Mouse (Mus musculus) liver, embryonic 16.5 days (tissue): ENCODE data around the gene 1700123L14Rik. TPM values are rescaled to one million over a fixed set of nuclear protein-coding genes. Genes with fewer than 3 reads are reported as not detected.
"Not testable (repeated sequence)": the region's sequence is repeated elsewhere in the genome, so short reads cannot be mapped to it uniquely, and the experiment has no call there.

Experiments
- ATAC-seq: fragments of 200-750 bp; cut with Nextera tagmentation; 2 replicates; pipeline ENCODE4 v1.8.0; 2017; ENCODE audit warnings: low read depth, mild to moderate bottlenecking, moderate number of reproducible peaks, moderate library complexity
- H3K27ac ChIP-seq: fragments of 300-500 bp; sonication (generic); 2 replicates; pipeline ENCODE4 v1.5.1; 2014; ENCODE audit warnings: mild to moderate bottlenecking, low read length
- H3K27me3 ChIP-seq: fragments of 300-500 bp; sonication (generic); 2 replicates; pipeline ENCODE4 v1.6.1; 2014; ENCODE audit warnings: low read depth, low read length, mixed read lengths; ENCODE audit not compliant: control insufficient read depth, insufficient read depth
- H3K36me3 ChIP-seq: fragments of 300-500 bp; sonication (generic); 2 replicates; pipeline ENCODE4 v1.6.1; 2014; ENCODE audit warnings: mild to moderate bottlenecking; ENCODE audit not compliant: control insufficient read depth, insufficient read depth
- H3K4me1 ChIP-seq: fragments of 300-500 bp; sonication (generic); 2 replicates; pipeline ENCODE4 v1.6.1; 2014; ENCODE audit warnings: low read depth, low read length, mixed read lengths; ENCODE audit not compliant: control insufficient read depth
- H3K4me2 ChIP-seq: fragments of 300-500 bp; sonication (generic); 2 replicates; pipeline ENCODE4 v1.6.1; 2014; ENCODE audit warnings: low read depth, low read length, mixed read lengths
- H3K4me3 ChIP-seq: fragments of 300-500 bp; sonication (generic); 2 replicates; pipeline ENCODE4 v1.5.1; 2014; ENCODE audit warnings: low read depth, mild to moderate bottlenecking, low read length
- H3K9ac ChIP-seq: fragments of 300-500 bp; sonication (generic); 2 replicates; pipeline ENCODE4 v1.6.1; 2014; ENCODE audit warnings: low read depth, low read length
- H3K9me3 ChIP-seq: fragments of 300-500 bp; sonication (generic); replicated peaks from 2 replicates; pipeline ENCODE4 v1.6.1; 2016; ENCODE audit warnings: low read length; ENCODE audit not compliant: control insufficient read depth
- WGBS: fragments of 180-500 bp; shearing (Covaris S2); extraction: QIAGEN DNeasy Blood & Tissue Kit; methylation state at CpG from one replicate; pipeline ENCODE4 v1.1.7; 2014; ENCODE audit not compliant: insufficient replicate concordance; 5-methylcytosine and 5-hydroxymethylcytosine counted together
- polyA plus RNA-seq: library from polyadenylated mRNA; unstranded; fragments of >200 nt; fragmentation: Nextera tagmentation; extraction: Ambion mirVana; gene quantifications from 2 replicates; pipeline ENCODE4 v1.2.1, GENCODE M21; 2015

1700123L14Rik gene
- not detected in 2 replicates for polyA plus RNA-seq

DNA sequence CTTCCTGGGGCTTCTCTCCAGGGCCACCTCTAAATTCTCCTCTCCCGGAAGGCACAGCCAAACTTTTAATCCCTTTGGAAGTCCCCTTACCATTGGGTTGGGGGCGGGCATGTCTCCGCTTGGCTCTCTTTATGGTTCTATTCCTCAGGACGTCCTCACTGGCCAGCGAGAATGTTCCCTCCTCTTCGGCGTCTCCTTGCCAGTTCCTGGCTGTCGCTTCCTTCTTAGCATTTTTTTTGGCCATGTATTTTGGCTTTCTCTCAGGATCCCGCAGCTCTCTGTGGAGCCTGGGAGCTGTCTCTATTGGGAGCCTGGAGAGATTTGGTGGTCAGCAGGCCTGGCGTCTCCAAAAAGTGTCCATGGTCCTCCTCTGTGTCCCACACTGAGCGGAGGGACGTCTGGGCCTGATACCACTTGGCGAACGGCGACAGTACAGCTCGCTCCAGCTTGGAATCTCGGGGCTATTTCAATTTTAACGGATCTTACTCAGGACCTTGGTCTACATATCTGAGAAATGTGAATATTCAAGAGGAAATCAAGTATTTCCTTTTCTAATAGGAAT lies at the start of gene 1700123L14Rik:
1700123L14Rik (minus strand) TSS at position 426 of the 562 bp plus-strand sequence.
- WGBS, result 71% methylated on average over 18 of the region's 18 CpGs
- no peak within 1 kb of the TSS for H3K4me3 ChIP-seq
- ATAC-seq, result no peak
- H3K4me2 ChIP-seq, result no peak within 1 kb of the TSS
- H3K27ac ChIP-seq, result no peak within 1 kb of the TSS
- no peaks in the 10 kb centered on the region for H3K9me3 ChIP-seq
- no peaks in the 10 kb centered on the region for H3K27me3 ChIP-seq
- no peaks in the 10 kb centered on the region for H3K36me3 ChIP-seq
- no peaks in the 10 kb centered on the region for H3K4me1 ChIP-seq
- H3K9ac ChIP-seq, result no peak within 1 kb of the TSS

DNA sequence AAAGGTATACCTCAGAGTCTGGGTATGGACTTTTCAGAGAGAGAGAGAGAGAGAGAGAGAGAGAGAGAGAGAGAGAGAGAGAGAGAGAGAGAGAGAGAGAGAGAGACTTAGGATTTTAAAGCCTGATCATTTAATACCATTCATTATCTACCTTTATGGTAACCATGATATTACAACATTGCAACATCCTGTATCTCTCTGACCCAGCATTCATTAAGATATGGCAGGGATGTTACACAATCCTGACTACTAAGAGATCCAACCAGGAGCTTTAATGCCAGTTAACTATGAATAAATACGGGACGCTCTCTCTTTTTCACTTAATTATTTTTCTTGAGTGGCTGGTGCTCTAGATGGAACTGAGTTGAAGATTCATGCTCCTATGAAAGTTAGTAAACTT lies 39.4 kb upstream of the 1700123L14Rik start:
- Histone ChIP-seq H3K9ac (no peak overlapping the region), H3K36me3 (no peaks in the 10 kb centered on the region), H3K27ac (no peak overlapping the region), H3K9me3 (no peaks in the 10 kb centered on the region), H3K27me3 (no peaks in the 10 kb centered on the region), H3K4me1 (no peaks in the 10 kb centered on the region), H3K4me3 (no peak overlapping the region), H3K4me2 (no peak overlapping the region)
- 81% methylated on average over 2 of the region's 2 CpGs for WGBS
- no peak for ATAC-seq

DNA sequence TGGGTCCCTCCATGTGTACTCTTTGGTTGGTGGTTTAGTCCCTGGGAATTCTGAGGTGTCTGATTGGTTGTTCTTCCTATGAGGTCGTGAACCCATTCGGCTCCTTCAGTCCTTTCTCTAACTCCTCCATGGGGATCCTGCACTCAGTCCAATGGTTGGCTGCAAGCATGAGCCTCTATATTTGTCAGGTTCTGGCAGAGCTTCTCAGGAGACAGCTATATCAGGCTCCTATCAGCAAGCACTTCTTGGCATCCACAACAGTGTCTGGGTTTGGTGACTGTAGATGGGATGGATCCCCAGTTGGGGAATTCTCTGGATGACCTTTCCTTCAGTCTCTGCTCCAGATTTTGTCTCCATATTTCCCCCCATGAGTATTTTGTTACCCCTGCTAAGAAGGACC lies 32.9 kb upstream of the 1700123L14Rik start:
- not testable (repeated sequence) for H3K27ac ChIP-seq, H3K36me3 ChIP-seq, H3K9ac ChIP-seq, H3K9me3 ChIP-seq, H3K4me2 ChIP-seq, H3K4me3 ChIP-seq, ATAC-seq, H3K4me1 ChIP-seq, H3K27me3 ChIP-seq
- WGBS, result 60% methylated on average over 2 of the region's 2 CpGs

DNA sequence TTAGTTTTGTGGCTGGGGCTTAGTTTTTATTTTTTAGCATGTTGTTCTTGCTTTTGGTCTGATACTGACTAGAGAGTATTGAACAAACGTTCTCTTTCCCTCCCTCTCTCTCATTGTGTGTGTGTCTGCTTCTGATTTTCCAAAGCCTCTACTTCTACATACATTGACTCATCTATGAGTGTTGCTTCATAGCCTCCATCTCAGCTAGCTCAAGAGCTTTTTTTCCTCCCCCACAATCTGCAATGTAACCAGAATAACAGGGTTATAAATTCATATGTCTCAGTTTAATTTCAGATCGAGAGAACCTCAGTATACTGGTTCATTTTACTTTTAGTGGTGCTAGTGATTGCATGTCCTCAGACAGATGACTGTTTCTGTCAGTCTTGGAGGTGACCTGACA lies 20.5 kb upstream of the 1700123L14Rik start:
- no peaks in the 10 kb centered on the region for H3K9me3 ChIP-seq
- 41% methylated on average over 2 of the region's 2 CpGs for WGBS
- no peaks in the 10 kb centered on the region for H3K36me3 ChIP-seq
- no peaks in the 10 kb centered on the region for H3K4me1 ChIP-seq
- no peak for ATAC-seq
- no peaks in the 10 kb centered on the region for H3K27me3 ChIP-seq
- H3K4me2 ChIP-seq, result no peak overlapping the region
- no peak overlapping the region for H3K9ac ChIP-seq
- no peak overlapping the region for H3K4me3 ChIP-seq
- H3K27ac ChIP-seq, result no peak overlapping the region

DNA sequence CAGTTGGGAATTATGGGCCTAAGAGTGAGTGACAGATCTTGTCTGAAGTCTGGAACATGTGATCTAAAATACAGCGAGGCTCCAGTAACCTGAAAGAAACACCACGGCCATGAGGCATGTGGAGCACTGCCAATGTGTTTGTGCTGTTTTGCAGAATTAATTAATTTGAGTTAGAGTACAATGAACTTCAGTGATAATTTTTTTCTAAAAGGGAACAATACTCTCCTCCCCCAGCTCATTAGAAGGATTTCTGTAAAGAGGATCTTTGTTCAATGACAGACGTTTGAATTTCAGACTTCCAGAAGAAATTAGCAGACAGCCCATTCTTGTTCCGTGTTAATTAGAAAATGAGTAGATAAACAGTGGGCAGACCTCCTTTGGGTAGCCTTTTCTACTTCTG lies 17.3 kb upstream of the 1700123L14Rik start:
- no peak overlapping the region for H3K27ac ChIP-seq

DNA sequence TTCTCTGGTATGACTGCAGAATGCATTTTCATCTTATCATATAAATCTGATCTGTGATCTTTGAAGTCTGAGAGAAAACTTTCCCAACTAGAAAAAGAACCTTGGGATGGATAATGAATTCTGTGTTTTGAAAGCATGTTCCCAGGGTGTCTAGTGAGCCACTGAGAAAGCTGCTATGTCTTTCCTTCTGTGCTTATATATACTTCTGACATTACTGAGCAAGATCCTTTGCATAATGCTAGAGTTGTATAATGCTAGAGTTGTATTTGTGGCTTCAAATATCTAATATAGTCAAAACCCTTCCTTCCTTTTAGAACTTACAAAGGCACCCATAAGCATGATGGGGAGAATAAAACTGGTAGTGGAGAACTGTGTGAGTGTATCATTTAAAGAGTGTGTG lies 12.5 kb upstream of the 1700123L14Rik start:
- ATAC-seq, result no peak
- no peaks in the 10 kb centered on the region for H3K27me3 ChIP-seq
- no peak overlapping the region for H3K4me3 ChIP-seq
- H3K4me2 ChIP-seq, result no peak overlapping the region
- H3K4me1 ChIP-seq, result no peaks in the 10 kb centered on the region
- H3K9ac ChIP-seq, result no peak overlapping the region
- no peak overlapping the region for H3K27ac ChIP-seq
- H3K9me3 ChIP-seq, result no peaks in the 10 kb centered on the region
- no peaks in the 10 kb centered on the region for H3K36me3 ChIP-seq

More for the DNA sequence above, 17.3 kb upstream of the 1700123L14Rik start:
- no peak overlapping the region for H3K4me2 ChIP-seq
- no peaks in the 10 kb centered on the region for H3K9me3 ChIP-seq
- no peaks in the 10 kb centered on the region for H3K4me1 ChIP-seq
- ATAC-seq, result no peak
- no peak overlapping the region for H3K9ac ChIP-seq
- no peaks in the 10 kb centered on the region for H3K27me3 ChIP-seq
- H3K36me3 ChIP-seq, result no peaks in the 10 kb centered on the region
- H3K4me3 ChIP-seq, result no peak overlapping the region
- WGBS, result 52% methylated on average over 4 of the region's 4 CpGs

DNA sequence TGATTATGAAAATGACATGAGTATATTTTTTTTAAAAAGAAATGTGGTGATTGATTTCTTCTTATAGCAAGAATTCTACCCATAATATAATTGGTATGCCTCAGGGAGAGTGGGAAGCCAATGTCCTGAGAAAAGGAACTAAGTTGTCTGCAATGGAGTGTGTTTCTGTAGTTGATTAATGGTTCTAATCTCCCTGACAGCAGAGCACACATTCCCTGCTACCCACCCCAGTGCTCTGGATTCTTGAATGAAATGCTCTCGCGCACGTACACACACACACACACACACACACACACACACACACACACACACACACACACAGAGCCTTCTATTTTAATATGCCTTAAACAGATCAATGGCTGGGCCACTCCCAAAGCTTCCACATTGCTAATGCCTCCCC lies 7.6 kb upstream of the 1700123L14Rik start:
- H3K4me1 ChIP-seq, result no peaks in the 10 kb centered on the region
- 67% methylated on average over 3 of the region's 3 CpGs for WGBS
- no peak overlapping the region for H3K4me3 ChIP-seq
- ATAC-seq, result no peak
- no peaks in the 10 kb centered on the region for H3K27me3 ChIP-seq
- no peak overlapping the region for H3K27ac ChIP-seq
- H3K36me3 ChIP-seq, result no peaks in the 10 kb centered on the region
- H3K4me2 ChIP-seq, result no peak overlapping the region
- H3K9ac ChIP-seq, result no peak overlapping the region
- no peaks in the 10 kb centered on the region for H3K9me3 ChIP-seq

DNA sequence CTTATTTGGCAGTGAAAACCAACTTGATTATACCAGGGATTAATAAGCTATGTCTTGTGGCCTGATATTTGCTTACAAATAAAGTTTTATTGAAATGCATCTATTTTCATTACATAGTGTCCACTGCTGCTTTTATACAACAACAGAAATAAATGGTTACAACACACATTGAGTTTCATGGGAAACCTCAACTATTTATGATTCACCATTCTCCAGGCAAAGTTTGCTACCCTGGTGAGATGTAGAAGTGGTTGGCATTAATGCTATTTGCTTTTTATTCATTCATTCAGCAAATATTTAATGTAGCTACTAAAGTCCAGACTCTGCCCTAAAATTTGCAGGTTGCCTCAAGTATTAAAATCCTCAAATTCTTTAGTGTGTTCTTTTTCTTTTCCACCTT lies 988 bp upstream of the 1700123L14Rik start:
- no peaks in the 10 kb centered on the region for H3K36me3 ChIP-seq
- H3K9ac ChIP-seq, result no peak overlapping the region

DNA sequence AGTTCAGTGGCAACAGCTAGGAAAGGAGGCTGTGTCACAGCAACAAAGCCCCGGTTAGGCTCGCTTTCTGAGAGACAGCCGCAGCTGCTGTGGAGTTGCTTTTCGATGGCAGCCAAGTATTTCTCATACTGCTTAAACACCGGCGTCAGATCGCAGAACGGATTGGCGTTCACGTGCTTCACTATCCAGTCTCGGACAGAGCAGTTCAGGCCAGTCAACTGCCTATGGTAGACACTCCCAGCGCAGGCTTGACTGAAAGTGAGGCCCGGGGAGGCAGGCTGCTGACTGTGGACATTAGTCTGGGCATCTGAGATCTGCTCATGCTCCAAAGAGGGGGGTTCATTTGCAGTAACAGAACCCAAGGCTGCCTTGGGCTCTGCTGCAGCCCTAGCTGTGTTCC lies 640 bp downstream of the 1700123L14Rik start:
- no peak for ATAC-seq
- no peaks in the 10 kb centered on the region for H3K9me3 ChIP-seq
- 76% methylated on average over 13 of the region's 13 CpGs for WGBS
- no peaks in the 10 kb centered on the region for H3K36me3 ChIP-seq
- H3K4me1 ChIP-seq, result no peaks in the 10 kb centered on the region
- H3K4me2 ChIP-seq, result no peak overlapping the region
- H3K27ac ChIP-seq, result no peak overlapping the region
- H3K4me3 ChIP-seq, result no peak overlapping the region
- no peak overlapping the region for H3K9ac ChIP-seq
- H3K27me3 ChIP-seq, result no peaks in the 10 kb centered on the region

More for the DNA sequence above, 988 bp upstream of the 1700123L14Rik start:
- H3K4me3 ChIP-seq, result no peak overlapping the region
- H3K9me3 ChIP-seq, result no peaks in the 10 kb centered on the region
- H3K4me1 ChIP-seq, result no peaks in the 10 kb centered on the region
- H3K27ac ChIP-seq, result no peak overlapping the region
- H3K4me2 ChIP-seq, result no peak overlapping the region
- H3K27me3 ChIP-seq, result no peaks in the 10 kb centered on the region
- ATAC-seq, result no peak
